Mouse (Mus musculus) MEL (cell line): Measurements from ENCODE around the gene Fam178b. TPM values are rescaled to one million over a fixed set of nuclear protein-coding genes. Genes with fewer than 3 reads are reported as not detected.

Experiments used
- DNase-seq: peaks from one replicate; pipeline ENCODE4 v3.0.0; 2011; ENCODE audit warnings: low read depth, low spot score
- H3K27ac ChIP-seq: 2 replicates; pipeline ENCODE4 v1.5.1; 2012; ENCODE audit warnings: low read depth, mild to moderate bottlenecking, control low read depth, low read length, moderate library complexity; ENCODE audit not compliant: control insufficient read depth
- H3K27me3 ChIP-seq, 2 experiments: fragments of 150-350 bp in 1 of 2; sonication (generic) in 1 of 2; 2 replicates each; pipeline ENCODE4 v1.6.1; 2012; ENCODE audit warnings: low read length in 2 of 2, mild to moderate bottlenecking in 2 of 2, improper control_type of control experiment in 1 of 2, moderate library complexity in 1 of 2; ENCODE audit not compliant: insufficient read depth in 2 of 2, control insufficient read depth in 1 of 2
- H3K36me3 ChIP-seq, 2 experiments: 2 replicates each; pipeline ENCODE4 v1.6.1; 2012 to 2014; ENCODE audit warnings: low read length in 2 of 2, improper control_type of control experiment in 1 of 2, inconsistent platforms in 1 of 2, mild to moderate bottlenecking in 1 of 2; ENCODE audit not compliant: insufficient read depth in 2 of 2, control insufficient read depth in 1 of 2
- H3K4me1 ChIP-seq, 2 experiments: fragments of 150-350 bp in 1 of 2; sonication (generic) in 1 of 2; 2 replicates each; pipeline ENCODE4 v1.6.1; 2012; ENCODE audit warnings: low read length in 2 of 2, improper control_type of control experiment in 1 of 2, mild to moderate bottlenecking in 1 of 2; ENCODE audit not compliant: insufficient read depth in 2 of 2, control insufficient read depth in 1 of 2
- H3K4me3 ChIP-seq, 2 experiments: fragments of 150-350 bp in 1 of 2; sonication (generic) in 1 of 2; 2 replicates each; pipeline ENCODE4 v1.5.1; 2012; ENCODE audit warnings: low read depth in 2 of 2, low read length in 2 of 2, mild to moderate bottlenecking in 2 of 2, moderate library complexity in 2 of 2, control low read depth in 1 of 2, improper control_type of control experiment in 1 of 2; ENCODE audit not compliant: control insufficient read depth in 1 of 2, insufficient read depth in 1 of 2
- H3K79me2 ChIP-seq: 2 replicates; pipeline ENCODE4 v1.6.1; 2012; ENCODE audit warnings: mild to moderate bottlenecking, low read length, moderate library complexity; ENCODE audit not compliant: control insufficient read depth, poor library complexity, insufficient read depth
- H3K9ac ChIP-seq: 2 replicates; pipeline ENCODE4 v1.6.1; 2012; ENCODE audit warnings: low read depth, mild to moderate bottlenecking, control low read depth, low read length, moderate library complexity; ENCODE audit not compliant: control insufficient read depth, poor library complexity, severe bottlenecking
- H3K9me3 ChIP-seq: fragments of 150-350 bp; sonication (generic); replicated peaks from 2 replicates; pipeline ENCODE4 v1.6.1; 2012; ENCODE audit warnings: mild to moderate bottlenecking, low read length, improper control_type of control experiment, moderate library complexity; ENCODE audit not compliant: insufficient read depth
- CHD1 ChIP-seq: IDR thresholded peaks from 2 replicates; pipeline ENCODE4 v1.6.1; 2012; ENCODE audit warnings: low read depth, mild to moderate bottlenecking, inconsistent platforms, low read length, improper control_type of control experiment
- CHD2 ChIP-seq: IDR thresholded peaks from 2 replicates; pipeline ENCODE4 v1.6.1; 2011; ENCODE audit warnings: low read length, improper control_type of control experiment
- E2F4 ChIP-seq: IDR thresholded peaks from 2 replicates; pipeline ENCODE4 v1.6.1; 2011; ENCODE audit warnings: low read depth, low read length, improper control_type of control experiment, borderline replicate concordance
- ELF1 ChIP-seq: IDR thresholded peaks from 2 replicates; pipeline ENCODE4 v1.6.1; 2014; ENCODE audit warnings: low read depth, mild to moderate bottlenecking, inconsistent platforms, low read length, improper control_type of control experiment, moderate library complexity
- EP300 ChIP-seq, 2 experiments: IDR thresholded peaks; 2 replicates each; pipeline ENCODE4 v1.6.1; 2011; ENCODE audit warnings: improper control_type of control experiment in 2 of 2, low read length in 2 of 2, low read depth in 1 of 2, mild to moderate bottlenecking in 1 of 2
- GATA1 ChIP-seq: IDR thresholded peaks from 2 replicates; pipeline ENCODE4 v1.6.1; 2011; ENCODE audit warnings: low read depth, low read length, improper control_type of control experiment
- HCFC1 ChIP-seq: IDR thresholded peaks from 2 replicates; pipeline ENCODE4 v1.6.1; 2012; ENCODE audit warnings: low read depth, mild to moderate bottlenecking, inconsistent platforms, low read length, improper control_type of control experiment, moderate library complexity
- KAT2A ChIP-seq: conservative IDR thresholded peaks from 2 replicates; pipeline ENCODE4 v1.6.1; 2012; ENCODE audit warnings: low read depth, low read length, improper control_type of control experiment, inconsistent platforms
- MAFK ChIP-seq: IDR thresholded peaks from 2 replicates; pipeline ENCODE4 v1.6.1; 2011; ENCODE audit warnings: low read depth, mild to moderate bottlenecking, low read length, improper control_type of control experiment, borderline replicate concordance
- MXI1 ChIP-seq: IDR thresholded peaks from 2 replicates; pipeline ENCODE4 v1.6.1; 2011; ENCODE audit warnings: mild to moderate bottlenecking, low read depth, low read length, improper control_type of control experiment
- MYC ChIP-seq: IDR thresholded peaks from 2 replicates; pipeline ENCODE4 v1.6.1; 2011; ENCODE audit warnings: low read depth, mild to moderate bottlenecking, low read length, improper control_type of control experiment, moderate library complexity
- NELFE ChIP-seq: IDR thresholded peaks from 2 replicates; pipeline ENCODE4 v1.6.1; 2011; ENCODE audit warnings: low read depth, low read length, improper control_type of control experiment
- POLR2A ChIP-seq, 2 experiments: IDR thresholded peaks; 2 replicates each; pipeline ENCODE4 v1.6.1; 2011 to 2012; ENCODE audit warnings: low read length in 2 of 2, mild to moderate bottlenecking in 2 of 2, control low read depth in 1 of 2, improper control_type of control experiment in 1 of 2, low read depth in 1 of 2, moderate library complexity in 1 of 2; ENCODE audit not compliant: control insufficient read depth in 1 of 2, insufficient read depth in 1 of 2, poor library complexity in 1 of 2
- POLR2AphosphoS5 ChIP-seq: IDR thresholded peaks from 2 replicates; pipeline ENCODE4 v1.6.1; 2012; ENCODE audit warnings: low read depth, borderline replicate concordance, mild to moderate bottlenecking, inconsistent platforms, low read length, moderate library complexity, mixed read lengths
- RAD21 ChIP-seq: IDR thresholded peaks from 2 replicates; pipeline ENCODE4 v1.6.1; 2011; ENCODE audit warnings: mild to moderate bottlenecking, low read depth, low read length, improper control_type of control experiment
- SIN3A ChIP-seq: IDR thresholded peaks from 2 replicates; pipeline ENCODE4 v1.6.1; 2012; ENCODE audit warnings: low read length, improper control_type of control experiment, inconsistent platforms
- SMC3 ChIP-seq: IDR thresholded peaks from 2 replicates; pipeline ENCODE4 v1.6.1; 2011; ENCODE audit warnings: low read depth, low read length, improper control_type of control experiment
- TAL1 ChIP-seq: IDR thresholded peaks from 2 replicates; pipeline ENCODE4 v1.6.1; 2012; ENCODE audit warnings: mild to moderate bottlenecking, inconsistent platforms, low read length, moderate library complexity, mixed read lengths
- USF1 ChIP-seq: IDR thresholded peaks from 2 replicates; pipeline ENCODE4 v1.6.1; 2014; ENCODE audit warnings: low read depth, mild to moderate bottlenecking, inconsistent platforms, low read length, improper control_type of control experiment, moderate library complexity
- USF2 ChIP-seq, 2 experiments: IDR thresholded peaks; 2 replicates each; pipeline ENCODE4 v1.6.1; 2011 to 2012; ENCODE audit warnings: improper control_type of control experiment in 2 of 2, low read length in 2 of 2, borderline replicate concordance in 1 of 2, inconsistent platforms in 1 of 2, low read depth in 1 of 2, mild to moderate bottlenecking in 1 of 2; ENCODE audit not compliant: insufficient read depth in 1 of 2
- ZKSCAN1 ChIP-seq: IDR thresholded peaks from 2 replicates; pipeline ENCODE4 v1.6.1; 2012; ENCODE audit warnings: low read depth, mild to moderate bottlenecking, inconsistent platforms, low read length, improper control_type of control experiment, moderate library complexity
- polyA plus RNA-seq, 2 experiments: library from polyadenylated mRNA; stranded (reverse) in 1 of 2; unstranded in 1 of 2; fragments of >175 nt in 1 of 2; fragments of >200 nt in 1 of 2; gene quantifications; 2 replicates each; pipeline versions ENCODE4 v1.2.1 to v1.2.4; 2012; ENCODE audit warnings: low replicate concordance in 2 of 2, low read depth in 1 of 2; ENCODE audit not compliant: insufficient read length in 2 of 2, insufficient read depth in 1 of 2, missing spikeins in 1 of 2
- total RNA-seq: library from RNA; depleted of rRNA; stranded (reverse); fragments of 300-350 nt; gene quantifications from 2 replicates; pipeline ENCODE4 v1.2.3, GENCODE M21; 2012

Gene Fam178b
- total and polyA plus RNA-seq, 3 experiments, result 0.19 to 0.29 TPM; not detected in 1

DNA sequence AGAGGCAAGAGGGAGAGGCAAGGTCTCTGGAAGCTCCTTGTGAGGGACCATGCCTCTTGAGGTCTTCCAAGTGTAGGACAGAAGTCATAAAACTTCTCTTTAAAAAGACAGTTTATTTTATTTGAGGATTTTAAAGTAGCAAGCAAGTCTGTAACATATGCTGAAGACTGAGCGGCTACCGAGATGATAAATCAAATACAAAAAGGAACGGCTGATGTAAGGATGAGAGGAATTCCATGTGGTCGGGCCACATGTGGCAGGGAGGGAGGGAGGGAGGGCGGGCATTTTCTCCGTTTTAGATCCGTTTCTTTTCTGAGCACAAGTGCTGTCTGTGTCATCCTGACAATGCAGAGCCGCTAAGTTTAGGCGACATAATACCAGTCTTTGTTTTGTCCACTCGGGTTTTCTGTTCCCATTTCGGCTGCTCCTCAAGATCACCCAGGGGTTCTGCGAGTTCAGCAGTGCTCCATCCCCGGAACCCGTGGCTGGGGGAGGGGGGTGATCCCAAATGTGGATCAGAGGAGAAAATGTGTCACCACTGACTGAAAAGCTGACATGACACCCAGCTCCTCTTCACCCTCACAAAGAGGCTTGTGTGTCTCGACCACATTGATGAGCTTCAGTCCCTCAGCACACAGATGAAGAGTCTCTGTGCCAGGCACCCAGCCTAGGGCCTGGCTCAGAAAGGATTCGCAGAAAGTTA, 10.2 kb downstream of the Fam178b start:
- no peak overlapping the region for H3K9ac ChIP-seq
- TF ChIP-seq HCFC1 (no peak), POLR2AphosphoS5 (no peak), KAT2A (no peak), SMC3 (no peak), MYC (no peak), USF1 (no peak), NELFE (no peak), SIN3A (no peak), ELF1 (no peak), USF2 (IDR thresholded peaks at IDR 0.05; ENCODE audit: borderline replicate concordance in 1 of 2, insufficient read depth in 1 of 2, low read depth in 1 of 2, low read length in 2 of 2) (no peak), CHD1 (no peak), CHD2 (no peak), RAD21 (no peak), E2F4 (no peak), MXI1 (no peak), GATA1 (no peak), ZKSCAN1 (no peak), TAL1 (no peak), POLR2A (IDR thresholded peaks at IDR 0.05; ENCODE audit: control insufficient read depth in 1 of 2, insufficient read depth in 1 of 2, low read depth in 1 of 2, low read length in 2 of 2, poor library complexity in 1 of 2) (no peak)
- TF ChIP-seq, all 39 proteins: peak for 0

DNA sequence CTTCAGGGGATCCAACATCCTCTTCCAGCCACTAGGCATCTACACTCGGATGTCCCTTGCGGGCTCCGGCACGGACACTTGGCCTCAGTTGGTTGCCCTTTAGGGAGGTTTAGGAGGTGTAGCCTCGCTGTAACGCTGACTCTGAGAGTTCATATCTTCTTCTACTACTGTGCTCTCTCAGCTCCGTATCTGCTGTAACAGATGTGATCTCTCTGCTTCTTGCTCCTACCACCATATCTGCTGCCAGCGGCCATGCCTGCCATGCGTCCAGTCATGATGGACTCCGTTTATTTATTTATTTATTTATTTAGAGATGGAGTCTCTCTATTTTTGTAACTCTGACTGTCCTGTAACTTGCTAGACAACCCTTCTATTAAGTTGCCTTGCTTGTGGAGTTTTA, 11.7 kb downstream of the Fam178b start:
- no peaks in the 10 kb centered on the region for H3K79me2 ChIP-seq
- peaks cover 0 to 14% of the 10 kb centered on the region in 2 experiments; a peak in 2 of 4 replicates for H3K36me3 ChIP-seq
- DNase-seq, result no peak
- H3K9ac ChIP-seq, result 0 out of 2 replicates have a peak overlapping the region, but pooled peaks have one; percentile 23
- TF ChIP-seq MAFK (no peak), EP300 (IDR thresholded peaks at IDR 0.05; ENCODE audit: low read depth in 1 of 2, low read length in 2 of 2) (0 out of 4 replicates have a peak, but pooled peaks of 1 of the 2 experiments have one; percentile 8)
- peaks cover 7 to 8% of the 10 kb centered on the region in 2 experiments for H3K27me3 ChIP-seq
- H3K27ac ChIP-seq, result no peak overlapping the region
- peaks cover 2 to 15% of the 10 kb centered on the region in 2 experiments; a peak in 2 of 4 replicates for H3K4me1 ChIP-seq
- no peak overlapping the region for H3K4me3 ChIP-seq
- no peaks in the 10 kb centered on the region for H3K9me3 ChIP-seq

More for the DNA sequence above, 10.2 kb downstream of the Fam178b start:
- Histone ChIP-seq H3K27me3 (peaks cover 7 to 9% of the 10 kb centered on the region in 2 experiments), H3K4me3 (no peak overlapping the region), H3K4me1 (peaks cover 2 to 15% of the 10 kb centered on the region in 2 experiments; a peak in 2 of 4 replicates), H3K9me3 (no peaks in the 10 kb centered on the region), H3K79me2 (no peaks in the 10 kb centered on the region), H3K36me3 (peaks cover 0 to 14% of the 10 kb centered on the region in 2 experiments; a peak in 2 of 4 replicates), H3K27ac (no peak overlapping the region)
- DNase-seq, result no peak
